Mouse (Mus musculus): ENCODE data around the gene Cyp2a12. TPM values are rescaled to one million over a fixed set of nuclear protein-coding genes. Genes with fewer than 3 reads are reported as not detected.

The Cyp2a12 gene
- polyA plus RNA-seq (2012) = not detected in 2 replicates

DNA sequence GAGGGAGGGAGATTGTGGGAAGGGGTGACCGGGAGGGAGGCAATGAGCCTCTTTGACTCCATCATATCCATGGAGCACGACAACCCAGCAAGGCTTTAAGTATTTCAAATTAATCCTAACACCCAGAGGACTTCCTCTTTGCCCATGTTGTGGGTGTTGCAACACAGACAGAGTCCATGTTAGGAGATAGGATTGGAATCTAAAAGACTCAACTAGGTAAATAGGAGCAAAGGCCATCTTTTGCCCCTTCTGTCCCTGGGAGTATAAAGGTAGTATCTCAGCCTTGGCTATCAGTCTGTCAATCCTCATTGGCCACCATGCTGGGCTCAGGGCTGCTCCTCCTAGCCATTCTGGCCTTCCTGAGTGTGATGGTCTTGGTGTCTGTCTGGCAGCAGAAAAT, at the start of gene Cyp2a12:
Gene Cyp2a12, plus strand, starts transcription at position 293 of the 400 bp plus-strand sequence.

Other genes starting within 250 kb of the Cyp2a12 start
- gene Cyp2g1, start 220.2 kb upstream of the Cyp2a12 start, polyA plus RNA-seq (2012) = not detected in 2 replicates
- not detected in 2 replicates for gene Cyp2a5, start 193.8 kb upstream of the Cyp2a12 start, polyA plus RNA-seq (2012)
- gene Cyp2a22, start 89.7 kb upstream of the Cyp2a12 start, polyA plus RNA-seq (2012) = not detected in 2 replicates
- not detected in 2 replicates for gene Cyp2f2, start 90.8 kb downstream of the Cyp2a12 start, polyA plus RNA-seq (2012)
- gene Cyp2t4, start 124.6 kb downstream of the Cyp2a12 start, polyA plus RNA-seq (2012) = not detected in 2 replicates
- gene Egln2, start 137.7 kb downstream of the Cyp2a12 start, polyA plus RNA-seq (2012) = 85.5 and 90.2 TPM in 2 replicates
- 237 and 303 TPM in 2 replicates for gene Rab4b, start 149.8 kb downstream of the Cyp2a12 start, polyA plus RNA-seq (2012)
- 0.04 TPM in 1 of 2 replicates, not detected in the other for gene Gm21983, start 152.0 kb downstream of the Cyp2a12 start, polyA plus RNA-seq (2012)
- gene Mia, start 152.1 kb downstream of the Cyp2a12 start, polyA plus RNA-seq (2012) = 0.06 TPM in 1 of 2 replicates, not detected in the other
- gene BC024978, start 166.7 kb downstream of the Cyp2a12 start, polyA plus RNA-seq (2012) = 2.9 and 3.7 TPM in 2 replicates
- gene Snrpa, start 167.2 kb downstream of the Cyp2a12 start, polyA plus RNA-seq (2012) = 499 and 529 TPM in 2 replicates
- 4.8 and 5.9 TPM in 2 replicates for gene Itpkc, start 199.6 kb downstream of the Cyp2a12 start, polyA plus RNA-seq (2012)
- 45.1 and 49.2 TPM in 2 replicates for gene Coq8b, start 203.9 kb downstream of the Cyp2a12 start, polyA plus RNA-seq (2012)
- gene Numbl, start 229.4 kb downstream of the Cyp2a12 start, polyA plus RNA-seq (2012) = 7.8 and 8.9 TPM in 2 replicates

Data from megakaryocyte-erythroid progenitor cell, adult 5 weeks (primary cell).